Mouse (Mus musculus) midbrain, embryonic 10.5 days (tissue): ENCODE data around the gene Cdadc1. TPM values are rescaled to one million over a fixed set of nuclear protein-coding genes. Genes with fewer than 3 reads are reported as not detected.
A peak's percentile ranks its signal among the peaks of the same experiment; 100 is the strongest.

Experiments used
- DNase-seq: peaks from one replicate; pipeline ENCODE4 v3.0.0-alpha.2; 2017; ENCODE audit warnings: low spot score
- H3K27ac ChIP-seq: fragments of 300-500 bp; sonication (generic); replicated peaks from 2 replicates; pipeline ENCODE4 v1.5.1; 2016; ENCODE audit warnings: mild to moderate bottlenecking
- H3K27me3 ChIP-seq: fragments of 300-500 bp; sonication (generic); 2 replicates; pipeline ENCODE4 v1.6.1; 2016; ENCODE audit warnings: low read depth, mild to moderate bottlenecking; ENCODE audit not compliant: poor library complexity, severe bottlenecking
- H3K36me3 ChIP-seq: fragments of 300-500 bp; sonication (generic); 2 replicates; pipeline ENCODE4 v1.6.1; 2016; ENCODE audit warnings: mild to moderate bottlenecking, moderate library complexity
- H3K4me1 ChIP-seq: fragments of 300-500 bp; sonication (generic); 2 replicates; pipeline ENCODE4 v1.6.1; 2016
- H3K4me3 ChIP-seq: fragments of 300-500 bp; sonication (generic); 2 replicates; pipeline ENCODE4 v1.5.1; 2016; ENCODE audit warnings: mild to moderate bottlenecking, moderate library complexity
- H3K9me3 ChIP-seq: fragments of 300-500 bp; sonication (generic); replicated peaks from 2 replicates; pipeline ENCODE4 v1.6.1; 2016; ENCODE audit warnings: mild to moderate bottlenecking
- WGBS: fragments of 180-500 bp; shearing (Covaris S2); methylation state at CpG from one replicate; pipeline ENCODE4 v1.1.7; 2016; 5-methylcytosine and 5-hydroxymethylcytosine counted together
- polyA plus RNA-seq: library from polyadenylated mRNA; unstranded; fragments of >200 nt; fragmentation: Nextera tagmentation; extraction: Ambion mirVana; gene quantifications from 2 replicates; pipeline ENCODE4 v1.2.1, GENCODE M21; 2016

Gene Cdadc1
- polyA plus RNA-seq, result 26.9 and 28.9 TPM in 2 replicates

DNA sequence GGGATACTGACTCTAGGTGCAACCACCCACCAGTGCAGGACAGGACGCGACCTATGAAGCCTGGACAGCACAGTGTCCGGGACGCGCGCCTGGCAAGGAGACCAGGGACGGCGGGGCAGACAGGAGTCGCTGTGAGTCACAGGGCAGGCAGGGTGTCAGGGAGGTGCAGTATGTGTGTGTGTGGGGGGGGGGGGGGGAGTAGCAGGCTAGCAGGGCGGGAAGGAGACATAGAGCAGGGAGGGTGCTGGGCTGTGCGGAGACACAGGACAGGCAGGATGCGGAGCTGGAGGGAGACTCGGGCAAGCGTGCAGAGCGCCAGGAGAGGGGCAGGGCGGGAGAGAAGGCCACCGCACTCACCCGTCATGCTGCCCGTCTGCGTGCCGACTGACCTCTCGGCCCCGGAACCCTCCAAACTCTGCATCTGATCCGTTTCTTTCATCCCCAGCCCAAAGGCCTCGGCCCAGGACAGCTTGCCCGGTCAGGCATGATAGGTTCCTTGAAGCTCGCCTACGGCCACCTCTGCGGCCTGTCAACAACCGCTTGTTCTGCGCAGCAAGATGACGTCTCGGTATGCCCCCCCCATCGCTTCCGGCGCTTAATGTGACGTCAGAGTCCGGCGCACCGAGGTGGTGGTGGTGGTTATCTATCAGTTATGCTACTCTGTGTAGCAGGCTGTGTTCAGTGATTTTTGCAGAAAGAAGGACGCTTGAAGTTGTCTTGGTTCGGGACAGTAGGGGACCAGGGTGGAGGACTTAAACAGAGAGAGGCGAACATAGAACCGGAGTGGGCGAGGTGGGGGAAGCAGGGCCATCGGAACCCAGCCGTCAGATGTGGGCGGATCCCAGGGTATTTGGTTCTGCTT lies at the start of gene Cdadc1:
Gene Cdadc1 (minus strand): TSS at position 562 of the 862 bp plus-strand sequence.
- Histone ChIP-seq H3K4me1 (peaks cover 16% of the 10 kb centered on the region), H3K36me3 (peaks cover 6% of the 10 kb centered on the region), H3K27me3 (no peaks in the 10 kb centered on the region), H3K4me3 (peak within 1 kb of the TSS; percentile 94), H3K9me3 (no peaks in the 10 kb centered on the region), H3K27ac (peak within 1 kb of the TSS; percentile 86)
- peak; percentile 95 for DNase-seq
- WGBS, result 1% methylated on average over 47 of the region's 48 CpGs

DNA sequence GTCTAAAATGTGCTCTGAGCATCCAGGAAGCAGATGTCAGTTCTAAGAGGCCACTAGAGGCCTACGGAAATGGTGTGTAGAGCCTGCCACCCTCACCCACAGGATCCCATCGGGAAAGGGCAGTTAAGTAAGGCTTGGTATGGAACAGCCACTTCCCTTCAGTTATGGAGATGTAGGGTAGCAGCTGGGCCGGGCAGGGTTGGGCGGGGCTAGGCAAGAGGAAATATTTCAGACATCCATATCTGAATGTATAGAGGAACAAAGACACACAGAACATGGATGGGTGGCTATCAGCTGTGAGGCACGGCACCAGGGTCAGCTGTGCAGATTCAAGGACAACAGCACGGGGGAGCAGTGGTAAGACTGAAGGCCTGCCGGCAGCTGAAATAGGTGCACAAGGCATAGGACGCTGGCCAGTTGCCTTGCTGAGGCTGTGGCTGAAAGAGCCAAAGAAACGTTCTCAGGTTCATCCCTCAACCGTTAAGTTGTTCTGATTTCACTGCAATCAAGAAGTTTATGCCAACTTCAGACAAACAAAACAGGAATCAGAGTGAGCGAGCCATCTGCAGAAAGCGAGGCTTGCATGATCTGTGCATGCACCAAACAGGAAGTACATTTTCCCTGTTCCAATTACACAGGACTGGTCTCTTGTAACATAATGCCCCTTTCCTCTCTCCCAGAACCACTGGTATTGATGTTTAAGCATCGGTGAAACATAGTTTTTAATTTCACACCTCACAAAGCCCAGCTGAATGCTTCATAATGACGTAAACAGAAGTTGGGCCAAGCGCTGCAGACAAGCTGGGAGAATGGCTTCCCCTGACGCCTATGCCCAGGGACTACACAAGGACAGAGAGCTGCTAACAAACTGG lies 49.3 kb upstream of the Cdadc1 start:
- no peaks in the 10 kb centered on the region for H3K9me3 ChIP-seq
- no peaks in the 10 kb centered on the region for H3K27me3 ChIP-seq
- H3K36me3 ChIP-seq, result no peaks in the 10 kb centered on the region
- no peak overlapping the region for H3K4me3 ChIP-seq
- peaks cover 5% of the 10 kb centered on the region; the same call in 1 of the 2 replicates for H3K4me1 ChIP-seq
- DNase-seq, result no peak
- no peak overlapping the region for H3K27ac ChIP-seq
- 82% methylated on average over 16 of the region's 16 CpGs for WGBS

DNA sequence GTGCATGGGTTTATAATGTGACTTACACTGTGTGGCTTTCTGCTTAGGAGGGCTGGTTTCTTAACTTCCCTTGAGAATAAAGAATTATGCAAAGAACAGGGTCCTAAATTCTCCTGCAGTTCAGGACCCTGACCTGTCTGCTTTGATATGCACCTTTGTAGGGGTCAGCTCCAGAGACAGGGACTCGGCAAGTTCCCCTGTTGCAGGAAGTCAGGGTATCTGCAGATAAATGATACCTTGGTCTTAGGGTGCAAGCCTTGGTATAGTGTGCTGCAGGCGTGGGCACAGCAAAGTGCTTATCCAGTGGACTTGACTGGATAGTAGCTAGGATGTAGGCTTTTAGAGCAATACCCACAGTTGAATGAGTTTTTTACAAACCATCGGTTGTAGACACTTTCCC lies 47.1 kb upstream of the Cdadc1 start:
- WGBS, result 75% methylated on average over 3 of the region's 3 CpGs
- no peak overlapping the region for H3K4me3 ChIP-seq
- H3K9me3 ChIP-seq, result no peaks in the 10 kb centered on the region
- no peaks in the 10 kb centered on the region for H3K27me3 ChIP-seq
- H3K4me1 ChIP-seq, result peaks cover 9% of the 10 kb centered on the region
- DNase-seq, result no peak
- H3K36me3 ChIP-seq, result no peaks in the 10 kb centered on the region
- H3K27ac ChIP-seq, result no peak overlapping the region

DNA sequence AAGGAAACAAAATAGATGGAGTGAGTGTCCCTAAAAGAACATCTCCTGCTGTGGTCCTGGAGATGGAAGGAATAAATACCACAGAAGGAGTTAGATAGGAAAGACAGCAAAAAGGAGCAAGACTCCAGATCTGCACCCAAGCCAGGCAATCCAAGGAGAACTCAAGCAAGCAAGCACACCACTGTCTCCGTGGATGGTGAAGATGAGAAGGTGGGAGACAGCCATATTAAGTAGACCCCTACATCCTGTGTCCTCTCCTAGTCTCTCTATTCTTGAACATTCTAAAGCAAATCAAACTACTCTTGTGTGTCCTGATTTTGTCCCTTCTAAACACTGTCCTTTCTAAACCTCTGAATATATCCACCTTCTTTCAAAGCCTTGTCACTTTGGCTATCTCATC lies 46.4 kb upstream of the Cdadc1 start:
- Histone ChIP-seq H3K4me1 (peaks cover 15% of the 10 kb centered on the region), H3K9me3 (no peaks in the 10 kb centered on the region), H3K4me3 (no peak overlapping the region), H3K27me3 (no peaks in the 10 kb centered on the region), H3K36me3 (no peaks in the 10 kb centered on the region), H3K27ac (no peak overlapping the region)
- 90% methylated on average over 1 of the region's 1 CpGs for WGBS
- no peak for DNase-seq

DNA sequence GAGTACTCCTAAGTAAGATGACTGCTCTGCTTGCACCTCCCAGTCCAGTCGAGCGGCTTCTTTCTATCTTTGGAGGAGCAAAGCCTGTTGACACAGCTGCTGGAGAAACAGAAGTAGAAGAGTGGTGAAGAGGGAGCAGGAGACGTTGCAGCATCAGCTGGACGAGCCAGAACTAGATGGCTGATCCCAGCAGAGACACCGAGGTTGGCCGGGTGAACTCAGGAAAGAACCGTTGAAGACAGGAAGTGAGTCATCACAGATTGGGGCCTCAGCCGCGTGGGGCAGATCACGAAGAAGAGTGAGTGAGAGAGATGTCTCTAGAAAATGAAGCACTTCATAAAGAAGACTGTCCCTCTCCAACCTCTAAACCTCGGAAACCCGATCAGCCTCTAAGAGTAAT lies 45.8 kb upstream of the Cdadc1 start:
- H3K27ac ChIP-seq, result no peak overlapping the region
- 82% methylated on average over 12 of the region's 12 CpGs for WGBS
- no peaks in the 10 kb centered on the region for H3K9me3 ChIP-seq
- 0 out of 2 replicates have a peak, but pooled peaks cover 4% of the 10 kb centered on the region for H3K27me3 ChIP-seq
- no peak overlapping the region for H3K4me3 ChIP-seq
- H3K4me1 ChIP-seq, result peaks cover 15% of the 10 kb centered on the region
- no peaks in the 10 kb centered on the region for H3K36me3 ChIP-seq
- no peak for DNase-seq

DNA sequence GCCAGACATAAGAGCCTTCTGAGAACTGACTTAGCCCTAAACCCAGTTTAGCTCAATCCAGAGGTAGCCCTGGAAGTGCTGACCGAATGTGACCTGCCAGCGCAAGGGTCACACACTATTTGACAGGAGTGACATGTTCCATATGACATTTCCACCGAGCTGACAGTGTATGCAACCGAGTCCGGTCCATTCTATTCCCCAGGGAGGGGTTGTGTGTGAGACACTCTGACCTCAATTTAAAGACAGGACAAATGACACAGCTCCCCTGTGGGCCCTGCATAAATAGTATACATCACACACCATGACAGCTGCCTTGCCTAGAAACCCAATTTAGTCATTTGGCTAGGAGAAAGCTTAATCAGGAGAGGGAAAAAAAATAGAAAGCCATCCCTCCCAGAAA lies 44.1 kb upstream of the Cdadc1 start:
- 0 out of 2 replicates have a peak, but pooled peaks cover 4% of the 10 kb centered on the region for H3K27me3 ChIP-seq
- H3K9me3 ChIP-seq, result no peaks in the 10 kb centered on the region
- DNase-seq, result peak; percentile 16
- no peak overlapping the region for H3K27ac ChIP-seq
- no peak overlapping the region for H3K4me3 ChIP-seq
- H3K4me1 ChIP-seq, result peaks cover 15% of the 10 kb centered on the region
- H3K36me3 ChIP-seq, result no peaks in the 10 kb centered on the region
- WGBS, result 61% methylated on average over 5 of the region's 5 CpGs

DNA sequence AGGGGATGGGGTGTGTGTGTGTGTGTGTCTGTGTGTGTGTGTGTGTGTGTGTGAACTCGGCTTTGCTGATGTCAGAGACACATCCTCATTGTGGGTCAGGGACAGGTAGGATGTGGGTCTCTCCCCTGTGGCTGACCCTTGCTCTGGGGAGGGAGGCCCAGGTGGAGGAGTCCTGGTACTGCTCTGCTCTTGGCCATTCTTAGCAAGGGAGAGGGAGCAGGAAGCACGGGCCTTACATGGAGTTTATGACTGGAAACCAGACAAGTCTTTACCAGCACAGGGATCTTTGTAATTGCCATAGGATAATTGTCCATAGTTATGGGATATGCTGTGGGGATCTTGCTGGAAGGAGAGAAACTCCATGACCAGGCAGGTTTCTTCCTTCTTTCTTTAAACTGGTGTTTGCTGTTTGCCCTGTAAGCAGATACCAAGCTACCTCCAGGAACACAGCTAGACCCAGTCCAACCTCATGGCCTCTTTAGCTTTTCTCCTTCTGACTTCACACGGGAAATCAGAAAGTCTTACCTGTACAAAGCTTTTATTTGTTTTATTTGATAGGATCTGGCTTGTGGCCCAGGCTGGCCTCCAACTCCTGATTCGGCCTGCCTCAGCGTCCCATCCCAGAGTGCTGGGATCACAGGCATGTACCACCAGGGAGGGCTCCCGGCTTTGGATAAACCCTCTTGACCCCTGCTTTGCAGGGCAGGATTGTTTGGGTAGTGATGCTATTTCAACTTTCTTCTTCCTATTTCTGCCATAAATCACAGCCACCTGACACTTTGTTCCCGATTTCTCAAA lies 41.3 kb upstream of the Cdadc1 start:
- Histone ChIP-seq H3K27me3 (0 out of 2 replicates have a peak, but pooled peaks cover 4% of the 10 kb centered on the region), H3K27ac (0 out of 2 replicates have a peak overlapping the region, but pooled peaks have one; percentile 23), H3K36me3 (no peaks in the 10 kb centered on the region), H3K9me3 (no peaks in the 10 kb centered on the region), H3K4me1 (peaks cover 15% of the 10 kb centered on the region), H3K4me3 (no peak overlapping the region)
- no peak for DNase-seq
- WGBS, result 66% methylated on average over 7 of the region's 7 CpGs

DNA sequence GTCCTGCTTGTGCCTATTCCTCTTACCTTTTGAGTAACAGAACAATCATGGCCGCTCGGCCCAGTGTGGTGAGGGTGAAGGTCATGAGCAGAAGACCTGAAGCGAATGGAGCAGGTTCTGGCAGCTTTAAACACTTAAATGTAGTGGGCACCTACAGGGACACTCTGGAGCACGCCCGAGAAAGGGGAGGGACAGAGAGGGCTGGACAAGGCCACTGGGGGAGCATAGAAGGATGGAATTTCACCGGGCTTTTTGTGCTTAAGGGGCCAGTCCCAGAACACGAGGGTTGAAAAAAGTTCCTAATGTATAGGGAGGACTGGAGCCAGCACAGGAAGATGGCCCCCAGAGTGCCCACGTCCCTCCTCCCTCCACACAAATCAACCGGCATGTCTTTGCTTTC lies 36.2 kb upstream of the Cdadc1 start:
- Histone ChIP-seq H3K27ac (no peak overlapping the region), H3K27me3 (0 out of 2 replicates have a peak, but pooled peaks cover 4% of the 10 kb centered on the region), H3K36me3 (peaks cover 7% of the 10 kb centered on the region; the same call in 1 of the 2 replicates), H3K9me3 (no peaks in the 10 kb centered on the region), H3K4me3 (no peak overlapping the region), H3K4me1 (0 out of 2 replicates have a peak, but pooled peaks cover 2% of the 10 kb centered on the region)
- 79% methylated on average over 9 of the region's 9 CpGs for WGBS
- DNase-seq, result no peak

DNA sequence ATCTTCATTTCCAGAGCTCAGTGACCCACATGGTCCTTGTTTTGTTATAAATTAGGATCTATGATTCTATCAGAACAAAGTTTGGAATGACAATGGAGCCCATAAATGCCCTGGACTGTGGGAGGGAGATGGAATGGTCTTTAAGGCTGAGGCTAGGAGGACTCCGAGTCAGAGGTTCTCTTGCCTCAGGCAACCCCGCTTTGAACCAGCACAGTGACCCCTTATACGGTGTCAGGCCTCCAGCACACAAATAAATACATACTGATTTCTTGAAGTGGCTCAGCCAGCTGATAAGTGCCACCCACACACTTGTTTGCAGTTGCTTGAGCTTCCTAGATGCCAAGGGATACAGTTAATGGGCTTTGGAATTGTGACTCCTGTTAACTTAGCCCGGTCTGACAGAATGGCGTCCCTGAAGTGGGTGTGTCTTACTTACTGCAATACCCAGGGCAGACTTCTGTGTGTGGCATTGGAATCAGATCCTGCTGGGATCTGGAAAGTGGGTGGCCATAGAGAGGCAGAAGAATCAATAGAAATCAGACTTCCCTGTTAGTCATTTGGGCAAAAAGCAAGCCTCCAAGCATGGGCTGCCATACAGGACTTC lies 35.6 kb upstream of the Cdadc1 start:
- Histone ChIP-seq H3K4me3 (no peak overlapping the region), H3K27me3 (no peaks in the 10 kb centered on the region), H3K4me1 (0 out of 2 replicates have a peak, but pooled peaks cover 2% of the 10 kb centered on the region), H3K36me3 (peaks cover 7% of the 10 kb centered on the region; the same call in 1 of the 2 replicates), H3K9me3 (no peaks in the 10 kb centered on the region), H3K27ac (no peak overlapping the region)
- WGBS, result 85% methylated on average over 5 of the region's 5 CpGs
- no peak for DNase-seq

DNA sequence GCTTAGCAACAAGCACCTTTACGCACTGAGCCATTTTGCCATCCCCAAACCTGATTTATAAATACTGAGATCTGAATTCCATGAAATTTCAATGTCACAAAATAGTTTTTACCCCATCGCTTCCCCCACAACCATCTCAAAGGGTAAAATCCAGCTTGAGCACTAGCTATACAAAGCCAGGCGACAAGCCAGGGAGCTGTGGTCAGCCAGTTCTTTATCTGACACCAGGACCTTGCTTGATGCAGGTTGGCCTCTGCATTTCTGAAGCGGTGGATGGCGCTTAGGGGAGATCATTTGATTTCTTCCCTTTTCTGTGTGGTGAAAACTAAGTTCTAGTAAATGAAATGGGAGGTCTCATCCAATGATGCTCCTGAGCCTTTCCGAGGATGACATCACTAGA lies 34.3 kb upstream of the Cdadc1 start:
- Histone ChIP-seq H3K4me1 (peaks cover 14% of the 10 kb centered on the region), H3K4me3 (no peak overlapping the region), H3K9me3 (no peaks in the 10 kb centered on the region), H3K27ac (no peak overlapping the region), H3K27me3 (peaks cover 12% of the 10 kb centered on the region), H3K36me3 (peaks cover 7% of the 10 kb centered on the region; the same call in 1 of the 2 replicates)
- 89% methylated on average over 6 of the region's 6 CpGs for WGBS
- DNase-seq, result no peak

DNA sequence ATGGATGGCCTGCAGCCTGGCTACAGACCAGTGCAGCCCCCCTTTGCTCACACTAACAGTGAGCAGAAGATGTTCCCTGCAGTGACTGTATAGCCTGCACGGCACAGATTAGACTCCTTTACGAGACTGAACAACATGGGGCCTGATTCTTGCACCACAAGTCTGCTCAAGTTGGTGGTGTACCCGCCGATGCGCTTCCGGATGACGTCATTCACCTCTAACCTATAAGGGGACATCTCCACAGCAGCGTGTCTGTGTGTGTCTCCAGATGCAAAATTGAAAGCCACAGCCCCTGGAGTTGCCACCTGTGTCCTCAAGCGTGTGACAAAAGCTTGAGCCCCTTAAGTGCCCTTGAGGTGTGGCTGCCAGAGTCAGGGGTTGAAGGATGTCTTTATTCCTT lies 32.3 kb upstream of the Cdadc1 start:
- Histone ChIP-seq H3K36me3 (peaks cover 7% of the 10 kb centered on the region; the same call in 1 of the 2 replicates), H3K4me1 (peaks cover 34% of the 10 kb centered on the region), H3K27me3 (peaks cover 32% of the 10 kb centered on the region), H3K9me3 (no peaks in the 10 kb centered on the region), H3K4me3 (no peak overlapping the region), H3K27ac (no peak overlapping the region)
- WGBS, result 90% methylated on average over 9 of the region's 9 CpGs
- DNase-seq, result no peak
